Mouse (Mus musculus) liver (tissue): ENCODE results near the gene Clic1.
"Not testable (repeated sequence)": the region's sequence is repeated elsewhere in the genome, so short reads cannot be mapped to it uniquely, and the experiment has no call there.

Source experiments
- DNase-seq: peaks from one replicate; pipeline ENCODE4 v3.0.0-alpha.2; 2020; ENCODE audit warnings: mixed read lengths

The Clic1 gene

DNA sequence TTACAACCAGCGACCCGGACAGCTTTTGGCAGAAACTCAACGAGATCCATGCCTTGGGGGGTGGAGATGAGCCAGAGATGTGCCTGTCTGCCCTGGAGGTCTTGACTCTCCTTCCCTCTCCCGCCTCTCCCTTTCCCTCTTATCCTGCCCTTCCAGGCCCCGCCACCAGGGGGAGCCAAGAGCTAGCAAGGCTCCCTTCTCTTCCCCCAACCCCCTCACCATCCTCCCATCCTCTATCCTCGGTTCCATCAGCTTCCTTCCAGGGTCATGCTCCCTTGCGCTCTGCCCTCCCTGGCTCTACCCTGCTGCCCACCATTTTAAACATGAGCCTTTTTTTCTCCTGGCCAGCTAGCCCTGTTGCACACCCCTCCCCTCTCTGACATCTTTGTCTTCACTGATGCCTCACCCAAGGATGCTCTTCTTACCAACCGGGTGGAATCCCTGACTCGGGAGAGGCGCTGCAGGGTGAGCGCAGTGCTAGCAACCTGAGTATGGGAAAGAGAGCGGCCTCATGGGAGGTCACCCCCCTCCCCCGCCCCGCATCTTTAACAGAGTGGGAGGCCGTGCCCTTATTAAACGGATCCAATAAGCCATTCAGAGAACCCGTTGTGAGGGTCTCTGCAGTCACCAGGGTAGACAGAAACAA lies 28.5 kb upstream of the Clic1 start:
- peak; percentile 90 for DNase-seq

DNA sequence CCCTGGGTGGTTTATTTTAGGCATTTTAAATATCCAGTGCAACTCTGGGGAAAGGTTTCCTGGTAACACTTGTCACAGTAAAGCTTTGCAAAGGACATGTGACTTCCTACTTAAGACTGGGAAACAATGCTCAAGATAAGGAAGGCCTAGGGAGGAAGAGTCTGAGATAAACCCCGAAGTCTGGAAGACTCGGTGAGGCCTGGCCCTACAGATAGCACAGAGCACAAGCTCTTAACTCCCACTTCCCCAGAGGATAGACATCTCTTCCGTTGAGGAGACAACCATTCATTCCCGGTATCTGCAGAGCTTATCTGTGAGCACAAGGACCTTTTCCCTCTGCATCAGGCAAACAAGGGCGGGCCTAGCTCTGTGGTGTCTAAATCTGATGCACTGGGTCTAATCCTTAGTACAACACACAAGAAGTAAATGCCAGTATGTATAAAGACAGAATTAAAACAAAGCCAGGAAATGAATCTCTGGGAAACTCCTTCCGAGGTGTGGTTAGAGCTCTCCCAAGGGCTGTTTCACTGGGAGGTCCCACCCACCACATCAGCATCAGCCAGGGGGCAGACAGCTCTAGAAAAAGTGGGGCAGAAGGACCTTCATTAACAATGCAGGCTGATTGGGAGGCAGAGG lies 27.8 kb upstream of the Clic1 start:
- DNase-seq, result peak; percentile 68

DNA sequence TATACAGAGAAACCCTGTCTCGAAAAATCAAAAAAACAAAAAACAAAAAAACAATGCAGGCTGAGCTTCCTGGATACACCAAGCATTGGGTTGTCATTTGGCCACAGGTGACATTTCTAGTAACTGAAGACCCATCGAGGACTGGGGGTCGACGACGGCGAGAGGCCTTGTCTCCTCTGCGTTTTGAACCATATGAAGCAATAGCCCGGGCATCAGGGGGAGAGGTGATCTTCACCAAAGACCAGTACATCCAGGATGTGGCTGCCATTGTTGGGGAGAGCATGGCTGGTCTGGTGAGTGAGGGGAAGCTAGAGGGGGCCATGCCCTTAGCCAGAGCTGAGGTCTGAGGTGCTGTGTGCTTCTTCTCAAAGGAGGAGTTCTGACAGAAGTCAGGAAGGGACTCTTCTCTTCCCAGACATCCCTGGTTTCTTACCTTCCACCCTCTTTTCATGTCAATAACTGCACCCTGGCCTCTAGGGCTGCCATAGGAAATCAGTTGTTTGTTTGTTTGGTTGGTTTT lies 27.2 kb upstream of the Clic1 start:
- DNase-seq, result no peak

DNA sequence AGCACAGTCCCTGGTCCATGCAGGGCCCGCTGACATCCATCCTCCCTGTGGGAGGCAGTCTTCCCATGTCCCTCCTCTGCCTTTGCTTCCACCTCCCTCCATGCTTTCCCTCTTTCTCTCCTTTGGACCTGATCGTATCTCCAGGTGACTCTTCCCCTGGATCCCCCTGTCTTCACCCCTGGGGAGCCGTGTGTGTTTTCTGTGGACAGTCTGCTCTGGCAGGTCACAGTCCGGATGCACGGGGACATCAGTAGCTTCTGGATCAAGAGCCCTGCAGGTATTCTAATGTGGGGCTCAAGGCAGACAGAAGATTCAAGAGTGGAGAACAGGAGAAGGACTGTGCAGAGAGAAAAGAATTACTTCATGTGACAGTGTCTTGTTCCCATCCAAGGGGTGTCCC lies 26.5 kb upstream of the Clic1 start:
- no peak for DNase-seq

DNA sequence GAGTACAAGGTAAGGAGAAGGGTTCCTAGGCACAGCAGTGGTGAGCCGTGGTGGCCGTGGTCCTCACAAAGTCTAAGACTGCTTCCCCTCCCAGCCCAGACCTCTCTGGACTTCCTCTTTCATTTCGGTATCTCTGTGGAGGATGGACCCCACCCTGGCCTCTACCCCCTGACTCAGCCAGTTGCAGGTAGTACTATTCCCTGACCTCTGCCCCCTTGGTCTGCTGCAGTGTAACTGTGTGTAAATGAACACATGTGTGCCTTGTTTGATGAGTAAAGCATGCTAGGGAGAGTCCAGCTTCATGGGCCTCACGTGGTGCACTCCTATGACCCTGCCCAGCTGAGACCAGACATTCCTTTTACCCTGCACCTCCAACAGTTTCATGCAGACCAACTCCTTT lies 26.0 kb upstream of the Clic1 start:
- DNase-seq, result no peak

DNA sequence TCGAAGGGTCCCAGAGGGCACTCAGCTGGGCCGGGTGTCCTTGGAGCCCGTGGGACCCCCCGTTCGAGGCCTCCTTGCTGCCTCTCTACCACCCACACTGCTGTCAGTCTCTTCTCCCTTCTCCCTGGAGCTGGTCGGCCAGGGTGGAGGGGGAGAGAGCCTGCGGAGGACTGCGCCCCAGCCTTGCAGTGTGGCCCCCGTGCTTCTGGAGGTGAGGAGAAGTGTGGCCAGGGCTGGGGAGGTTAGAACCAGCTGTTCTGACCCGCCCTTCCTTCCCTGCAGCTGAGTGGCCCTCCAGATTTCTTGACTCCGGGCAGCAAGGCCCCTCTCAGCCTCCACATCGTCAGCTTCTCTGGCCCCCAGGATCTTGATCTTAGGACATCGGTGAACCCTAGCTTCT lies 25.5 kb upstream of the Clic1 start:
- DNase-seq, result no peak

DNA sequence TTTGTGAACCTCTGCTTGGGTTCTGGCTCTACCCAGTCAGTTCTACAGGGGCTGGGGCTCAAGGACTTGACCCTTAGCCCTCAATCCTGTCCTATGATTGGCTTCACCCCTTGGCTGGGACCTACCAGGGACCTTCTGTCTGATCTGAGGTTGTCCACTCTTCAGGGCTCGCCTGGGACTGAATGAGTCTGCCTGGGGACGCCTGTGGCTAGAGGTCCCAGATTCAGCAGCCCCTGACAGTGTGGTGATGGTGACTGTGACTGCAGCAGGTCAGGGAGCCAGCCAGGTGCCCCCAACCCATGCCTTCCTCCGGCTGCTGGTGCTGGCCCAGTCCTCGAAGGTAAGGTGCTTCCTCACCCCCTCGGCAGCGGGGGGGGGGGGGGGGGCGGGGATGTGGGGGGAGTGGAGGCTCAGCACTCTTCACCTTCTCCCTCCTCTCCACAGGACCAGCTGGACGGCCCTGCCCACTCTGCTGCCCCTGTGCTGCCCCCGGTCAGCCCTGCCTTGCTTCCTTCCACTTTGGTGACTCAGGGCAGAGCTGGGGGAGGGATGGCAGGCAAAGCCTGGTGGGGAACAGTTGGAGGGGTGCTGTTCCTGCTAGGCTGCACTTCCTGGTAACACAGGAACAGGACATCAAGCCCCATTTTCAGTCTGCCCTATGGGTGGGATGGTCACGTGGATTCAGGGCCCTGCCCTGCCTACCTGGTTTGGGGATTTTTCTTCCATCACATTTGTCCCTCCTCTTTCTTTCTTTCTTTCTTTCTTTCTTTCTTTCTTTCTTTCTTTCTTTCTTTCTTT lies 24.9 kb upstream of the Clic1 start:
- DNase-seq, result no peak

DNA sequence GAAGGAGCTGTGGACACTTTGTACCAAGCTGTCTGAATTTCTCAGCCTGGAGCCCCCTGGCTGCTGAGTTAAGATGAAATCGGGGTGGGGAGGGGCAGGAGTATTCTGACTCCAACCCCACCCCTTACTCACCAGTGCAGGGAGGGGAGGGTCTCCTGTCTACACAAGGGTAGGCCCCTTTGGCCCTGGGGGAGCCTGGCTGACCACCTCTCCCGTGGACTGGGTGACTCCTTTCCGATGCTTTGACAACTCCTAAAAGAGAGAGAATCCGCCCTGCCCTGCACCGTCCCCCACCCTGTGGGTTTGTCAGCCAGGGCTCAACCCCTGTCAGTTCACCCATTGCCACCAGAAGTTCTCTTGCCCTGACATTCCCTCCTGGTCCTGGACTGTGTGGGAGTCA lies 23.6 kb upstream of the Clic1 start:
- DNase-seq, result no peak

DNA sequence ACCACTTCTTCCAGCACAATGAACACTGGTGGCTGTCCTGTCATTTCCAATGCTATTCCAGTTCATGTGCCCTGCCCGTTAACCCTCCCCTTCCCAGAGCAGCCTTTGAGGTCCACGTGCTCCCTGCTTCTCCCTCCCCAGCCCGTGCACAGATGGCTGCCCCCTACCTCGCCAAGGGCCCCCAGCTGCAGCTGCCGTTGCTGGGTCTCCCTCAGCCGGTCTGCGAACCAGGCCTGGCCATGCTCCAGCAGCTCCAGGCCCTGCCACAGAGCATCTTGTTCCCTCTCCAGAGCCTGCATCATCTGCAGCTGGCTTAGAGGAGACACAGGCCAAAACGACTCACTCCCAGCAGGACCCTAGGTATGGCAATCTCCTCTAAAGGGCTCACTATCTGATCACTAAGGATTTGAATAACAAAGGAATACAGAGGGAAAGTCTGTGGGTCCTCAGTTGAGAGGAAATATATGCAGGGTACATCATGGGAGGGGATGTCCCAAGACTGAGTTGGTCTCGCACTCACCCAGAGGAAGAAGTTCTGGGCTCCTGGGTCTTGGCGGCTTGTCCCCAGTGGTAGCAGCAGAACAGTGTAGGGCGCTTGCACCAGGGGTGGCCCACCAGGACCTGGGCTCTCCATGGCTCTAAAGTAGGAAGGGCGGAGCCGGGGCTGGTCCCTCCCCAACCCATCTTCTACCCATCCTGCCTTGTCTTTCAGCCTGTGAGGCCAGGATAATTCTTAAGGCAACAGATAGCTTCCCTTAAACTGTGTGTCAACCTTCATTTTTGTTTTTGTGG lies 22.3 kb upstream of the Clic1 start, which contains the start of gene Sapcd1:
Gene Sapcd1, minus strand, starts transcription at position 740 of the 792 bp plus-strand sequence.
- peak; percentile 36 for DNase-seq

DNA sequence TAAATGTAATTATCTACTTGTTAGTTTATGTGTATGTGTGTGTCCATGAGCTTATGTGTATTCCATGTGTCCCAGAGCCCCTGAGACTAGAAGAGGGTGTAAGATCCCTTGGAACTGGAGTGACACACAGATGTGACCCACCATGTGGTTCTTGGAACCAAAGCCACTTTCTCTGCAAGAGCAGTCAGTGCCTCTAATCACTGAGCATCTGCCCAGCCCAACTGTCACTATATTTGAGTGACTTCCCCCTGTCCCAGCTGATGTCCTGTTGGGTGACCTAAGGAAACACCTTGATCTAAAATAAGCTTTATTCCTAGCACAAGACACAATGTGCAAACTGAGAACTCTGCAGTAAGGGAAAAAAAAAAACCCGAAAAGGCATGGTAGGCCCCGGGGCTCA lies 21.5 kb upstream of the Clic1 start:
- no peak for DNase-seq

DNA sequence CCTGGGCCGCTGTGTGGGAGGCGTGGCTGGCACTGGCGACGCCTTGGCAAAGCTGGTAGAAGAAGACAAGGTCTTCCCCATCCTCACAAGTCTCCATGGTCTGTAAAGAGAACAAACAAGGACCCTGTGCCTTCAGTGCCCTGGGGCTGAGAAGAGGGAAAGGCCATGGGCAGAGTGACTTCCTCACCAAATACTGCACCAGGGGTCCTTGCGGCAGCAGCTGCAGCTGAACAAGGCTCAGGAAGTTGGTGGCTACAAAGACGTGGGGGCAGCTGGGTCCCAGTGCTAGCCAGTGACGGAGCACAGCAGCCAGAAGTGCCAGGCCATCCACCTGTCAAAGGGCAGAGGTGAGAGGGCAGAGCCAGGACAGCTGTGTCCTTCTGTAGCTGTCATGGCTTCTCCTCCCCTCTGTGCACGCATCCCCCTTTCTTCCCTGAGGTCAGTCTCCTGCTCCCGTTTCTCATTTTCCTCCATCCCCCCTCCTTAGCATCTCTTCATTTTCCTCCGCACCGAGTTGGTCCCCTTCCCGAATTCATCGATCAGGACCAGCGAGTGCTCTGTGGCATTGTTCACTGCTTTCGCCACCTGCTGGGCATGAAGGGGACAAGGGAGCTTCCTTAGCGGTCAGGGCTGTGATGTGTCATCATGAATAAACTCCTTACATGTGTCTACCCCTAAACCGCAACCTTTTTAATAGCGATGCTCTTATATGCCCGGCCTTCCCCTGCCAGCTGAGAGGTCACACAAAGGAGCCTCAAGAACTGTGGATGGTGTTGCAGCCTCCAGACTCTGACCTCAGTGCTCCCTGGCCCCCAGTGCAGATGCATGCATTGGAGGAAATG lies 19.9 kb upstream of the Clic1 start:
- peak; percentile 13 for DNase-seq

DNA sequence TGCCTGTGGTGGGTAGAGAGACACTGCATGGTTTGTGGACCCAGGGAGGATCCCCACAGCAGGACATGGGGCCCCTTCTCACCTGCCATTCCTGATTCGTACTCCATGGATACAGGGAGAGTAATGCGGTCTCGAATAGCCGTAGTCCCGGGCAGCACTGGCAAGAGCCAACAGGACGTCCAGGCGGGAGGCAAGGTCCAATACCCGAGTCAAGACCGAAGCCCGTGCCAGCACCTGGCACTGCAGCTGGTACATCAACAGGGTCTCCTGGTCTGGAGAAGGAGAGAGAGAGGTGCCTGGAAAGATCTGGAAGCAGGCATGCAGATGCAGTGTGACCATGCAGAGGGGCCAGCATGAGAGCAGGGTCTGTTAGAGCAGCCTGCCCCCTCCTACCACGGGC lies 18.5 kb upstream of the Clic1 start:
- DNase-seq, result no peak

DNA sequence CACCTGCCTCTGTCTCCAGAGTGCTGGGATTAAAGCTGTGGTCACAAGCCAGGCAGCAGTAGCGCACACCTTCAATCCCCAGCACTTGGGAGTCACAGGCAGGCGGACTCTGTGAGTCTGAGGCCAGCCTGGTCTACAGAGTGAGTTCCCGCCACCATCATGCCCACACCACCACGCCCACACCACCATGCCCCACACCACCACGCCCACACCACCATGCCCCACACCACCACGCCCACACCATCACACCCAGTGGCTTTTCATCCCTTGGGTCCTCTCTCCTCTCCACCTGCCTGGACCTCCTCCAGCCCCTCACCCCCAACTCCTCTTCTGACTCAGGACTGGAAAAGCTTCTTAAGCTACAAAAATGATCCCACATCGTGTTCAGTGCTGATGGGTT lies 17.9 kb upstream of the Clic1 start:
- no peak for DNase-seq

DNA sequence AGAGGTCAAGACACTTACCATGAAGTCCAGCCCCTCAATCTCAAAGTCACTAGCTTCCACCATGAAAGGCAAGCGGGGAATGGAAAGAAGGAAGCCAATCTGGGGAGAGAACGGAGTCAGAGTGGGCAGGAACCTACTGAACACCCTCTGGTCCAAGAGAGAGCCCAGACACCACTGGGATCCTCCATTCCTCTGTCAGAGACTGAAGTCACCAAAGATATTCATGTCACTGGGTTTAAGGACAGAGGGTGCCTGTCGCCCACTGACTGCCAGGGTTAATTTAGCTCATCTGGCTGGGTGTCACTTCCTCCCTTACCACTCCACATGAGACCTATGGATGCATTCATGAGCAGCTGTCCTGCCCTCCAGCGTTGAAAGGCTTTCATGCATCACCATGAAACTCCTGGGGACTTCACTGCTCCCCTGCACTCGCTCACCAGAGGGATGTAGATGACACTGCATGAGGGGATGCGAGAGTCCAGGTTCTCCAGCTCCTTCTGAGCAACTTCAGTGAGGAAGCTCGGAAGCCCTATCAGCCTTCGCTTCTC lies 17.4 kb upstream of the Clic1 start:
- no peak for DNase-seq

DNA sequence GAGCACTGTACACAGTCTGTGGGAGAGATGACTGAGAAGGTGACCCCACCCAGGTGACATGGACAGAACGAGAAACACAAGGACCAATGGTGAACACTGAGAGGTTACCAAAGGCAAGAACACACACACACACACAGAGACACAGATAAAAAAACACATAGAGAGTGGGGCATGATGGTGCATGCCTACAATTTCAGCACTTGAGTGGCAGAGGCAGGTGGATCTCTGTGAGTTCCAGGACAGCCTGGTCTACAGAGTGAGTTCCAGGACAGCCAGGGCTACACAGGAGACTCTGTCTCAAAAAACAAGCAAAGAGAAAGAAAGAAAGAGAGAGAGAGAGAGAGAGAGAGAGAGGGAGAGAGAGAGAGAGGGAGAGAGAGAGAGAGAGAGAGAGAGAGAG lies 16.1 kb upstream of the Clic1 start:
- DNase-seq, result not testable (repeated sequence)

DNA sequence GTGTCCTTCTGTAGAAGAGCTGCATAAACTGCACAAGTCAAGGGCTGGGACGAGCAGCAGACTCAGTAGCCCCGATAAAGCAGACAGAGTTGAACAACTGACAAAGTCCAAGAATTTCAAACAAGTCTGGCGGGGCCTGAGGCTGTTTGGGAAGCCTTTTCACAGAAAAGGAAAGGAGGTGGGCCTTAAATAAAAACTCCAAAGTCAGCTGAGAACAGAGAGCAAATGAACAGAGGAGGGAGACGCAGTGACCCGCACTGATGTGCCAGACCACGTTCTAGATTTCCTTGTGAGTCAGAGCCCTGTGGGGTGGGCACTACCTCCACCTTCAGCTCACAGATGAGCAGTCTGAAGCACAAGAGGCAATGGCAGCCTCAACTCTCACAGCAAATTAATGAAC lies 14.9 kb upstream of the Clic1 start:
- no peak for DNase-seq

DNA sequence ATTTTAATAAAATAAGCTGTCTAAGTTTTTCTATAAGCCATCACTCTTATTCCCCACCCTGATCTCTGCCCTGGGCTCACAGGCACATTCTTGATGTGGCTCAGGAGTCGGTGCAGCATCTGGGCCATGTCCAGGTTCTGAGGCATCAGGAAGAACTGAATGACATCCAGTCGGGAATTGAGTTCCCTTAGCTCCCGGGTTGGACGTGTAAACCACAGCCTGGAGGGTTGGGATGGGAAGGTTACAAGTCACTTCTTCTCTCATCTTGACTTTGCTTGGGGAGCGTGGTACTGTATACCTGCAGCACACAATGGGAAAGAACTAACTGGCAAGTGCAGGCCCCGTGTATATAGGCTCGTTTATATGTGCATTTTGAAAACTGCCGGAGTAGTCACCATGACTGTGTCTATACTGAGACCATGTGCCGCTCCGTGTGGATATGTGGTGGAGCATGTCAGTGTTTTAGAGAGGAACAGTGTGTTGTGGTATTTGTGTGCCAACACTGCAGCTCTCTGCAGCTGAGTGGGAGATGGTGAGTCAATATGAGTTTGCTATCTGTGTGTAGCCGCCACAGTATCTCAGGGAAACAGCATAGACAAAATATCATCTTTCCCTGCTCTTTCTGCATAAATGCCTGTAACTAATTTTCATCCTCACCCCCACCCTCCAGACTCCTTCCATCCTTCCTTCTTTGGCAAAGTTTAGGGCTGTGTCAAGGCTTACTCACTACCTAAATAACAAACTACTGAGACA lies 10.5 kb upstream of the Clic1 start:
- DNase-seq, result no peak

DNA sequence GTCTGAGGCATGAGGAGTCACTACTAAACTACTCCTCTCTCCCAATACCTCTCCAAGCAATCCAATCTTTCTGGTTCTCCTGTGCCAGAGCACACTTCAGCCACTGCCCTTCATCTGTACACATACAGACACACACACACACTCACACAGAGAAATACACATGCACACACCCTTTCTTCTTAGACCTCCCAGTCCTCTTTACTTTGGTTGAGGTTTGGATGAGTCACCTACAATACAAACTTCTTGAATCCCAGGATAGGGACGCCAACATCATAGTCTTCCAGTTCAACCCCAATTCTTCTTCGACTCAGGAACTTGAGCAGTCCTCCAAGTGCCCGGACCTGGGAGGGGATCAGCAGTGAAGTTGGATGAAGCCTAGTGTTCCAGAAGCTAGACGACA lies 6.0 kb upstream of the Clic1 start:
- DNase-seq, result no peak

DNA sequence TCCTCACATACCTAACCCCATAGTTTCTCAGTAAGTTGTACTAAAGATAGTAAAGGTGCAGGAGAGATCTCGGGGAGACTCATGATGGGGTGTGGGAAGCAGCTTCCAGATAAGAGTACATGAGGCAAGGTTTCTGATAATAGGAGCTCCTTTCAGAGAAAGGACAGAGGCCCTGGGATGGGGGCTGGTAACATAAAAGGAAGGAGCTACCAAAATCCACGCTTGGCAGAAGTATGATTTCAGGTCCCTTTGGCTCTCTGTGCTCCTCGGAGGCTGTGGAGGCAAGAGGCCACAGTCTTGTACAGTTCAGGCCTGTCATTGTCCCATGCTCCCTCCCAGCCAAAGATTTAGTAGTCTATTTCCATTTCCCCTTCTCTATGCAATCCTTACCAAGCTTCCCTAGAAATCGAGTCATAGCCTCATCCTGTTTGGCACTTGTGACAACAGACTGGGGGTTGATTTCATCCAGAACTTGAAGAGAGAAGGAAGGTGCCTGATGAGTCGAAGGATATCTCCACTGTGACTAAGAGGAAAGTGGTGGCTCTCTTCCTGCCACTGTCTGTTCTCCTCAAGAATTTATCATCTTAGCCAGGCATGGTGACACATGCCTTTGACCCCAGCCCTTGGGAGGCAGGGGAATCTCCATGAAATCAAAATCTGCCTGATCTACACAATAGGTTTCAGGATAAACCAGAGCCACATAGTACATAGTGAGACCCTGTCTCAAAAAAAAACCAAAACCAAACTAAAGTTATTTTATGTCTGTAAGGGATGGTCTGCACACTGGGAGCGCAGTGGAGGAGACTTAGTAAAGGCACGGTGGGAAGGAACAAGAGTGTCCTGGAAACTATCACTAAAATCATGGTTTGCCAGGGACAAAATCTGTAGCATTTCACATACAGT lies 4.6 kb upstream of the Clic1 start:
- peak; percentile 72 for DNase-seq
